Mouse (Mus musculus) liver, adult 2 months (tissue): ENCODE measurements around the gene Tbc1d16.

Source experiments
- CTCF ChIP-seq: fragments of 200-500 bp; IDR thresholded peaks from 2 replicates; pipeline ENCODE4 v1.5.1; 2011; ENCODE audit warnings: low read depth, low read length, control low read depth
- POLR2A ChIP-seq: fragments of 200-500 bp; IDR thresholded peaks from 2 replicates; pipeline ENCODE4 v1.6.1; 2011; ENCODE audit warnings: low read length, control low read depth; ENCODE audit not compliant: insufficient read depth; ENCODE audit errors: extremely low read depth

GRCm38 (mm10) chr11:119118905-119119304 lies 109.4 kb downstream of the Tbc1d16 start:
- TF ChIP-seq CTCF = no peak
- no peak for TF ChIP-seq POLR2A
